Mouse (Mus musculus): ENCODE measurements around the gene Acsf2. TPM values are rescaled to one million over a fixed set of nuclear protein-coding genes. Genes with fewer than 3 reads are reported as not detected.
"Not testable (repeated sequence)": the region's sequence is repeated elsewhere in the genome, so short reads cannot be mapped to it uniquely, and the experiment has no call there.

Acsf2 gene
- 3.2 and 3.9 TPM in 2 replicates for polyA plus RNA-seq (2012; rRNA removed)
- polyA plus RNA-seq (2014; fragmentation: Nextera tagmentation; extraction: Ambion mirVana): 1.3 and 1.4 TPM in 2 replicates

DNA sequence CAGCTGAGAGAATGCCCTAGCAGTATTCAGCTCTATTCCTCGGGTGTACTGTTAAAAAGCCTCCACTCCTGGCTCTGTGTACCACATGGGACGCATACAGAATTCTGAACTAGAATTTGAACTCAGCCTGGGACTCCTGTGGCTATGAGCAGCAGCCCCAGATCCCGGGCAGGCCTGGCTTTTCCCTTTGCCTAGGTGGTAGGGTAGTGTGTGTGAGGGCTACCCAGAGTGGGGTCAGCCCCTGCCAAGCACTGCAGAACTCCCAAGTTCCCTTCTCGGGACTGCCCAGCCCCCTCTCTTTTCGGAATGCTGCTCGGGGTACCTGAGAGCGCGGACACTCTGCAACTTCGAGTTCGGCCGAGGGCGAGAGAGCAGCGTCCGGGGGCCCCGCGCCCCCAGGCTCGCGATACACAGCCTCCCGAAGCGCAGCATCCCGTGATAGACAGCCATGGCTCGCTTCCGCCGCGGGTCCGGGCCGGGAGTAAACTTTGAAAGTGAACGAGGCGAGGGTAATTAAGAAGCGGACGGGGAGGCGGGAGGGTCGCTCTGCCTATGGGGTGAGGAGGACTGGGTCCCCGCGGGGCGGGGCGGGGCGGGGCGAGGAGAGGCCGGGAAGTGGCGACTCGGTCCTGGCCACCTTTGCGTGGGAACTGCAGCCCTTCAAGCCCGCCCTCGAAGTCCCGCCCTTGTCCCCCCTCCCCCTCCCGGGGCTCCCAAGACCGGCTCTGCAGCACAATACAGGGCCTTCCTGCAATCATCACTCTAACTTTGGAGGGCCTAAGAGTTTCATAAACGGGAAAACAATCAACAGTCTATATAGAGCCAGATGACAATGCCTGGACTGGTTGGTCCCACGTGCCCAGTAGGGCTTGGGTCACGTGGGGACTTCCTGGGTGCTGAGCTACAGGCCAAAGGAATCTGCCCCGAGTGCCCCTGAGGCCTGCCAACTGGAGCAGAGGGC is at the start of gene Acsf2:
Acsf2 (minus strand) TSS at position 551 of the 961 bp plus-strand sequence.
- ATAC-seq (ENCODE audit: insufficient read depth) (peak; percentile 77), DNase-seq (ENCODE audit: low read depth in 3 of 3, low spot score in 3 of 3) (no peak)
- no peak within 1 kb of the TSS for H3K27ac ChIP-seq
- no peaks in the 10 kb centered on the region for H3K9me3 ChIP-seq (ENCODE audit: control insufficient read depth, low read length)
- peak within 1 kb of the TSS; percentile 43 to 48 for H3K4me3 ChIP-seq (ENCODE audit: insufficient read depth in 1 of 2, low read depth in 2 of 2, low read length in 2 of 2)
- H3K36me3 ChIP-seq (replicated peaks; ENCODE audit: control insufficient read depth, insufficient read depth, low read depth): no peaks in the 10 kb centered on the region
- no peaks in the 10 kb centered on the region for H3K4me1 ChIP-seq (replicated peaks; ENCODE audit: control insufficient read depth in 2 of 2, insufficient read depth in 2 of 2, low read length in 1 of 2)
- WGBS (ENCODE audit: insufficient replicate concordance): 3% methylated on average over 51 of the region's 52 CpGs
- H3K4me2 ChIP-seq (ENCODE audit: low read depth): peak within 1 kb of the TSS; percentile 62
- H3K27me3 ChIP-seq (ENCODE audit: control insufficient read depth, insufficient read depth, low read length): no peaks in the 10 kb centered on the region
- TF ChIP-seq EP300 (IDR thresholded peaks at IDR 0.05; ENCODE audit: low read depth) (no peak), CTCF (IDR thresholded peaks at IDR 0.05; ENCODE audit: low read depth) (no peak)
- peak within 1 kb of the TSS; percentile 45 for H3K9ac ChIP-seq (replicated peaks)

DNA sequence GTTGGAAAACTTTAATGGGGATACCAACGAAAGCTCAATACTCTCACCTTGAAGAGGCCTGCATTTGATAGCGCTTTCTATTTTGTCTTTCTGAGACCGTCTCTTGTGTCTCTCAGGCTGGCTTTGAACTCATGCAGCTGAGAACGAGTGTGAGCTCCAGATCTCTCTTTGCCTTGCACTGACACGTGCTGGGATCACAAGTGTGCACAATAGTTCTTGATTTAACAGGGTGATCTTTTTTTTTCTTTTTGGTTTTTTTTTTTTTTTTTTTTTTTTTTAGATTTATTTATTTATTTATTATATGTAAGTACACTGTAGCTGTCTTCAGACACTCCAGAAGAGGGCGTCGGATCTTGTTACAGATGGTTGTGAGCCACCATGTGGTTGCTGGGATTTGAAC is 49.6 kb upstream of the Acsf2 start:
- not testable (repeated sequence) for H3K4me3 ChIP-seq (ENCODE audit: insufficient read depth in 1 of 2, low read depth in 2 of 2, low read length in 2 of 2); H3K4me2 ChIP-seq (ENCODE audit: low read depth); H3K9ac ChIP-seq (replicated peaks); H3K9me3 ChIP-seq (ENCODE audit: control insufficient read depth, low read length); DNase-seq (ENCODE audit: low read depth in 3 of 3, low spot score in 3 of 3); H3K27ac ChIP-seq; H3K27me3 ChIP-seq (ENCODE audit: control insufficient read depth, insufficient read depth, low read length); ATAC-seq (ENCODE audit: insufficient read depth)
- Histone ChIP-seq H3K36me3 (replicated peaks; ENCODE audit: control insufficient read depth, insufficient read depth, low read depth) (peaks cover 26% of the 10 kb centered on the region), H3K4me1 (replicated peaks; ENCODE audit: control insufficient read depth in 2 of 2, insufficient read depth in 2 of 2, low read length in 1 of 2) (peaks cover 14 to 17% of the 10 kb centered on the region in 2 experiments)
- WGBS (ENCODE audit: insufficient replicate concordance): 86% methylated on average over 5 of the region's 7 CpGs

DNA sequence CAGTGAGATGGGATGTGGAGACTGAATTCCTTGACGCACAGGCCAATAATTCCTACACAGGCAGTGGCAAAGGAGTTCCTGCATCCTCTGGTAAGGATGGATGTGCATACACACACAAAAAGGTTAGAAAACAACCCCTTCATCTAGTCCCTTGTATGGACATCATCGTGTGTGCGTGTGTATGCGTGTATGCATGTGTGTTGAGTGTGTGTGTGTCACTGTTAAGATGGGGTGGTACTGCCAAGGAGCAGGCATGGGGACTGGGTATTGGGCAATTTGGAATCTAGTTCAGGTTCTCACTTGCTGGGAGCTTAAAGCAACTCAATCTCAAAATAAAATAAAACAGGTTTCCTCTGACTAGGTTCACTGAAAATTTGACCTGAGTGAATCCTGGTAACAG is 44.8 kb upstream of the Acsf2 start:
- TF ChIP-seq EP300 (IDR thresholded peaks at IDR 0.05; ENCODE audit: low read depth) (no peak), CTCF (IDR thresholded peaks at IDR 0.05; ENCODE audit: low read depth) (no peak)
- Histone ChIP-seq H3K27me3 (ENCODE audit: control insufficient read depth, insufficient read depth, low read length) (no peaks in the 10 kb centered on the region), H3K9me3 (ENCODE audit: control insufficient read depth, low read length) (no peaks in the 10 kb centered on the region), H3K36me3 (replicated peaks; ENCODE audit: control insufficient read depth, insufficient read depth, low read depth) (peaks cover 61% of the 10 kb centered on the region), H3K4me1 (replicated peaks; ENCODE audit: control insufficient read depth in 2 of 2, insufficient read depth in 2 of 2, low read length in 1 of 2) (no peaks in the 10 kb centered on the region), H3K4me2 (ENCODE audit: low read depth) (no peak overlapping the region), H3K27ac (no peak overlapping the region), H3K4me3 (ENCODE audit: insufficient read depth in 1 of 2, low read depth in 2 of 2, low read length in 2 of 2) (no peak overlapping the region), H3K9ac (replicated peaks) (no peak overlapping the region)
- WGBS (ENCODE audit: insufficient replicate concordance): 82% methylated on average over 4 of the region's 4 CpGs
- ATAC-seq (ENCODE audit: insufficient read depth) (no peak), DNase-seq (ENCODE audit: low read depth in 3 of 3, low spot score in 3 of 3) (no peak)

DNA sequence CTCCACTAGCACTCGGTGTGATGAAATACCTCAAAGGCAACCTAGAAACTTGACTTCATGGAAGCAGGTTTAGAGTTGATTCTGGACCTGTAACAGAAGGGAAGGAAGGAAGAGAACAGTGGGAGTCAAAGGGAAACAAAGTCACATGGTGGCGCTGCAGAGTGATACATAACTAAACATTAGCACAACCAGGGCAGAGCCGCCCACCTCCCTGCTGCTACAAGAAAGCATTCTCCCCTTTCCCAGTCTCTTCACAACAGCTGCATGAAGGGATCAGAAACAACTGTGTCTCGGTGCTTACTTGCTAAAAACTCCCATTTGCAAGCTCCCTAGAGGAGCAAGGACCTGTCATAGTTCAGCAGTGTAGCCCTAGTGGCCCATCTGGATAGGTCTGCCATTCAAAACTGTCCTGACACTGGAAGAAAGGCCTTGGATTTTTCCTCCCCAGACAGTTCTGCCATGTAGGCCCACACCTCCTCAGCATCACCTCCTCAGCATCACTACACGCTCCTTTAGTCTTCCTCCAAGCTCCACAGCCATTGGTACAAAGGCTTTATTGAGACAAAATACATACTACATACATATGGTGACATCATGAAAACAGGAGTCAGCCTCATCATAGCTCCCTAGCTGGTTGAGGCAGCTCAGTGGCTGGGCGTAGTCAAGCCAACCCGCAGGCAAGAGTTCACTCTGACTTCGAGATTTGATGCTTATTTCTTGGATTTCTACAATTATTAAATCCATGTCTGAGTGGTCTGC is 43.0 kb upstream of the Acsf2 start:
- Histone ChIP-seq H3K9ac (replicated peaks) (no peak overlapping the region), H3K4me1 (replicated peaks; ENCODE audit: control insufficient read depth in 2 of 2, insufficient read depth in 2 of 2, low read length in 1 of 2) (no peaks in the 10 kb centered on the region), H3K27ac (no peak overlapping the region), H3K4me3 (ENCODE audit: insufficient read depth in 1 of 2, low read depth in 2 of 2, low read length in 2 of 2) (no peak overlapping the region), H3K4me2 (ENCODE audit: low read depth) (no peak overlapping the region), H3K36me3 (replicated peaks; ENCODE audit: control insufficient read depth, insufficient read depth, low read depth) (peaks cover 68% of the 10 kb centered on the region), H3K9me3 (ENCODE audit: control insufficient read depth, low read length) (no peaks in the 10 kb centered on the region), H3K27me3 (ENCODE audit: control insufficient read depth, insufficient read depth, low read length) (no peaks in the 10 kb centered on the region)
- DNase-seq (ENCODE audit: low read depth in 3 of 3, low spot score in 3 of 3) (no peak), ATAC-seq (ENCODE audit: insufficient read depth) (no peak)
- TF ChIP-seq EP300 (IDR thresholded peaks at IDR 0.05; ENCODE audit: low read depth) (no peak), CTCF (IDR thresholded peaks at IDR 0.05; ENCODE audit: low read depth) (no peak)
- 71% methylated on average over 8 of the region's 8 CpGs for WGBS (ENCODE audit: insufficient replicate concordance)

DNA sequence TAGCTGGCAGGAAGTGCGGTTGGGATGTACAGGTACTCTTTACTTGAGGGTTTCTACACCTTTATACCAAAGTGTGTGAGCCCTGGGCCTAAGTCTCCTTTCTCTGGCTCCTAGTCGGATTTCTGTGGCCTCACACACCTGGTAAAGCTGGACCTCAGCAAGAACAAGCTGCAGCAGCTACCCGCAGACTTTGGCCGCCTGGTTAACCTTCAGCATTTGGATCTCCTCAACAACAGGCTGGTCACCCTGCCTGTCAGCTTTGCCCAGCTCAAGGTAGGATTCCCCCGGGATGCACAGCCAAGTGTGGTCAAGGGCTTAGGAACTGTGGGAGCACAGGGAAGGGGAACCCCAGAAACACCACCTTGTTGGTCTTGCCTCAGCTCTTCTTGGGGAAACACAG is 32.8 kb upstream of the Acsf2 start:
- no peak overlapping the region for H3K27ac ChIP-seq
- H3K4me1 ChIP-seq (replicated peaks; ENCODE audit: control insufficient read depth in 2 of 2, insufficient read depth in 2 of 2, low read length in 1 of 2): peaks cover 0 to 9% of the 10 kb centered on the region in 2 experiments; a peak in 2 of 4 replicates
- ATAC-seq (ENCODE audit: insufficient read depth) (no peak), DNase-seq (ENCODE audit: low read depth in 3 of 3, low spot score in 3 of 3) (no peak)
- no peak overlapping the region for H3K4me2 ChIP-seq (ENCODE audit: low read depth)
- no peaks in the 10 kb centered on the region for H3K9me3 ChIP-seq (ENCODE audit: control insufficient read depth, low read length)
- WGBS (ENCODE audit: insufficient replicate concordance): 75% methylated on average over 5 of the region's 5 CpGs
- no peak overlapping the region for H3K9ac ChIP-seq (replicated peaks)
- H3K36me3 ChIP-seq (replicated peaks; ENCODE audit: control insufficient read depth, insufficient read depth, low read depth): peaks cover 61% of the 10 kb centered on the region
- H3K27me3 ChIP-seq (ENCODE audit: control insufficient read depth, insufficient read depth, low read length): no peaks in the 10 kb centered on the region
- no peak overlapping the region for H3K4me3 ChIP-seq (ENCODE audit: insufficient read depth in 1 of 2, low read depth in 2 of 2, low read length in 2 of 2)
- no peak for TF ChIP-seq CTCF (IDR thresholded peaks at IDR 0.05; ENCODE audit: low read depth)
